Comparison of ENCODE assay signal across 8 mouse cellular contexts in genomic region chr15:52160181-52161088, GRCm38 (mm10).
DNase-seq lines count a peak whose midpoint lies in the region; ATAC-seq and TF ChIP-seq lines count a peak whose summit lies in the region.

No protein-coding gene starts in this region.

- no peaks in the 10 kb centered on the region for H3K27me3 ChIP-seq in spleen, adult 2 months (ENCODE audit: control insufficient read depth, insufficient read depth, low read length)
- no peaks in the 10 kb centered on the region for H3K27me3 ChIP-seq in intestine, embryonic 16.5 days (replicated peaks; ENCODE audit: control insufficient read depth, insufficient read depth, low read length)
- H3K27me3 ChIP-seq in midbrain, embryonic 13.5 days = no peaks in the 10 kb centered on the region
- no peaks in the 10 kb centered on the region for H3K27me3 ChIP-seq in stomach, embryonic 14.5 days (ENCODE audit: control insufficient read depth, insufficient read depth, low read length)

- no peak overlapping the region for H3K9ac ChIP-seq in intestine, embryonic 16.5 days (ENCODE audit: low read depth, low read length)
- peak overlapping the region; percentile 40; the same call in 1 of the 2 replicates for H3K9ac ChIP-seq in midbrain, embryonic 13.5 days (replicated peaks)
- H3K9ac ChIP-seq in stomach, embryonic 14.5 days (replicated peaks; ENCODE audit: low read depth, low read length) = no peak overlapping the region

- no peaks in the 10 kb centered on the region for H3K4me1 ChIP-seq in spleen, adult 2 months (ENCODE audit: control insufficient read depth, insufficient read depth, insufficient read length)
- peaks cover 6% of the 10 kb centered on the region; the same call in 1 of the 2 replicates for H3K4me1 ChIP-seq in intestine, embryonic 16.5 days (ENCODE audit: control insufficient read depth, insufficient read depth, low read length)
- peaks cover 21% of the 10 kb centered on the region for H3K4me1 ChIP-seq in midbrain, embryonic 13.5 days (replicated peaks)
- peaks cover 6% of the 10 kb centered on the region; the same call in 1 of the 2 replicates for H3K4me1 ChIP-seq in stomach, embryonic 14.5 days (ENCODE audit: control insufficient read depth, insufficient read depth, low read length)

- no peak for TF ChIP-seq POLR2A in spleen, adult 2 months (IDR thresholded peaks at IDR 0.05; ENCODE audit: low read depth, low read length)

- TF ChIP-seq CTCF in spleen, adult 2 months (IDR thresholded peaks at IDR 0.05; ENCODE audit: extremely low read depth, insufficient read depth, insufficient read length, insufficient replicate concordance) = peak; percentile 49; the same call in 1 of the 2 replicates

- no peak overlapping the region for H3K27ac ChIP-seq in spleen, adult 2 months (ENCODE audit: insufficient read depth, low read length)
- H3K27ac ChIP-seq in intestine, embryonic 16.5 days (ENCODE audit: low read length) = no peak overlapping the region
- H3K27ac ChIP-seq in midbrain, embryonic 13.5 days = peak overlapping the region; percentile 86
- H3K27ac ChIP-seq in stomach, embryonic 14.5 days (ENCODE audit: low read length) = no peak overlapping the region; the same call in 1 of the 2 replicates

- peak in 1 of 2 experiments; percentile 15 for DNase-seq in spleen, adult 2 months (ENCODE audit: low read depth in 1 of 2, low spot score in 2 of 2)
- DNase-seq in spleen, adult 12 weeks (ENCODE audit: low spot score) = no peak
- DNase-seq in embryo, embryonic 11 days = peak; percentile 88
- peak; percentile 46 for DNase-seq in gastrocnemius, postnatal 25 days
- DNase-seq in left cerebral cortex, postnatal 25 days (ENCODE audit: low spot score in 2 of 2) = peak; percentile 85 to 88

- ATAC-seq in intestine, embryonic 16.5 days = peak; percentile 83; the same call in 1 of the 2 replicates
- ATAC-seq in midbrain, embryonic 13.5 days = peak; percentile 91
- ATAC-seq in stomach, embryonic 14.5 days (ENCODE audit: insufficient number of reproducible peaks, insufficient read depth, low FRiP score, low read depth) = peak; percentile 75; the same call in 1 of the 2 replicates

- H3K4me2 ChIP-seq in intestine, embryonic 16.5 days (ENCODE audit: low read depth, low read length) = 0 out of 2 replicates have a peak overlapping the region, but pooled peaks have one; percentile 14
- H3K4me2 ChIP-seq in midbrain, embryonic 13.5 days (replicated peaks) = peak overlapping the region; percentile 40
- no peak overlapping the region for H3K4me2 ChIP-seq in stomach, embryonic 14.5 days (replicated peaks; ENCODE audit: low read depth, low read length)

- intact Hi-C loops in left cerebral cortex, postnatal 25 days (cut with DNase I) = loop anchor here (5.0 kb wide), 1 partner anchor 297 kb away; no protein-coding TSS in a partner anchor

- H3K9me3 ChIP-seq in intestine, embryonic 16.5 days (ENCODE audit: control insufficient read depth, low read length) = no peaks in the 10 kb centered on the region
- H3K9me3 ChIP-seq in midbrain, embryonic 13.5 days = no peaks in the 10 kb centered on the region
- no peaks in the 10 kb centered on the region for H3K9me3 ChIP-seq in stomach, embryonic 14.5 days (ENCODE audit: control insufficient read depth, low read depth, low read length)

- H3K4me3 ChIP-seq in spleen, adult 2 months (ENCODE audit: extremely low read depth, insufficient read depth, insufficient read length) = no peak overlapping the region
- no peak overlapping the region for H3K4me3 ChIP-seq in intestine, embryonic 16.5 days (ENCODE audit: low read length)
- H3K4me3 ChIP-seq in midbrain, embryonic 13.5 days (replicated peaks) = 0 out of 2 replicates have a peak overlapping the region, but pooled peaks have one; percentile 7
- H3K4me3 ChIP-seq in stomach, embryonic 14.5 days (ENCODE audit: low read depth, low read length) = no peak overlapping the region

- WGBS in spleen, adult 2 months = 31% methylated on average over 18 of the region's 18 CpGs
- 19% methylated on average over 18 of the region's 18 CpGs for WGBS in intestine, embryonic 16.5 days
- 12% methylated on average over 18 of the region's 18 CpGs for WGBS in midbrain, embryonic 13.5 days
- 23% methylated on average over 18 of the region's 18 CpGs for WGBS in stomach, embryonic 14.5 days

- H3K36me3 ChIP-seq in spleen, adult 2 months (ENCODE audit: control insufficient read depth, insufficient read depth, low read length) = no peaks in the 10 kb centered on the region
- H3K36me3 ChIP-seq in intestine, embryonic 16.5 days (ENCODE audit: control insufficient read depth, insufficient read depth, low read length) = no peaks in the 10 kb centered on the region
- H3K36me3 ChIP-seq in midbrain, embryonic 13.5 days = no peaks in the 10 kb centered on the region
- H3K36me3 ChIP-seq in stomach, embryonic 14.5 days (ENCODE audit: control insufficient read depth, insufficient read depth, low read length) = no peaks in the 10 kb centered on the region
